Mouse (Mus musculus) heart, postnatal 0 days (tissue): ENCODE data around the gene Fry.

Experiments
- CTCF ChIP-seq: IDR thresholded peaks from 2 replicates; pipeline ENCODE4 v1.5.1; 2016; ENCODE audit warnings: antibody characterized with exemption, control low read depth, low read depth
- EP300 ChIP-seq: IDR thresholded peaks from 2 replicates; pipeline ENCODE4 v1.6.1; 2016; ENCODE audit warnings: antibody characterized with exemption, low read depth

DNA sequence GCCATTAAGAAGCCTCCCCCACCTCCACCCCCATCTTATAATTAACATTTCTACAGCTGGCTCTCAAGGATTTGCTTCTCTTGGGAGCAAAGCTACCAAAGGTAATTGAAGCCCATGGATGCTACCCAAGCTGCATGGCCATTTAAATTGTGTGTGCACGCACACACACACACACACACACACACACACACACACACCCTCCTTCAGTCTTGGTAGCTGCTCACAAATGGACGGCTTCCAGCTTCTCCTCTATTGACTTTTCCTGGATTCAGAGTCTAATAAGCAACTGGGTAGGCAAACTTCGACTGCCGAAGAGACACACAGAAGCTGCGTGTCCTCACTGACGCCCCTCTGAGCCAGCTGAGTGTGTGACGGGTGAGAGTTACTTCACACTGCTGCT, 11.7 kb downstream of the Fry start:
- no peak for TF ChIP-seq CTCF
- TF ChIP-seq EP300 = no peak
